Mouse (Mus musculus) adipocyte (in vitro differentiated cells): Measurements from ENCODE around the gene Gm2916.
"Not testable (repeated sequence)": the region's sequence is repeated elsewhere in the genome, so short reads cannot be mapped to it uniquely, and the experiment has no call there.

ENCODE experiments used
- DNase-seq: peaks from one replicate; pipeline ENCODE4 v3.0.0-alpha.2; 2016; ENCODE audit warnings: low spot score

Gm2916 gene

DNA sequence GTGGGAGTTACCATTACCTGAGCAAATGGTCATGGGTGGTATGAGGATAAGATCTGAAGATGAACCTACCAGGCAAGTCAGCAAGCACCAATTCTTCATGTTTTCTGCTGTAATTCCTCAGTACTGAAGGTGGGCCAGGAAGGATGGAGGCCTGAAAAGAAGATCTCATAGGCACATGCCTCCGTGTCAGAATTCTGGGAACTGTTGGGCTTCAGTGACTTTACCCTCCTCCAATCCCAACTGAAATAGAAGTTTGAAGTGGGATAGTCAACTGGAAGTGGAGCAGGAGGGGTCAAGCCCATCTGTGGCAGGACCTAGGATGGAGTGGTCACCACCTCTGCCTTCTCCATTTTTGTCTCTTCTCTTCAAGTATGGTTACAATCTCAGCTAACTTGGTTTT lies at the start of gene Gm2916:
Gm2916 (plus strand) TSS at position 301 of the 400 bp plus-strand sequence.
- DNase-seq: not testable (repeated sequence)

DNA sequence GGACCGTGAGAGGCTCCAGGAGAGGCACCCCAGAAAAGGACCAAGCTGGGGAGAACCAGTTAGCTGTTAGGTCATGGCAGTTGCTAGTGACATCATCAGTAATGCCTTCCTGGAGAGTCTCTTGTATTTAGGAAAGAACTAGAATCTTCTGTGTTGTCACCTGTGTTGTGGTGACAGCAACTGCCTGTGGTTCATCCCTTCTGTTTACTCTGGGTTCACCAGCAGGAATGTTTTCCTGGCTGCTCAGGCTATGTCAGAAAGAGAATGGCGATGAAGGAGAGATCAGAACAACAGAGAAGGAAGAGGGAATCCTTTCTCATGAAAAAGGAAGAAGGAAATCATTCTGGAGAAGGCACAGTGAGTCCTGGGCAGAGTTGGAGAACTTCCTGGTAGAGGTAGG lies 38.0 kb upstream of the Gm2916 start, which contains the start of gene Gm3033:
Gm3033 (plus strand) TSS at position 301 of the 400 bp plus-strand sequence.
- not testable (repeated sequence) for DNase-seq

DNA sequence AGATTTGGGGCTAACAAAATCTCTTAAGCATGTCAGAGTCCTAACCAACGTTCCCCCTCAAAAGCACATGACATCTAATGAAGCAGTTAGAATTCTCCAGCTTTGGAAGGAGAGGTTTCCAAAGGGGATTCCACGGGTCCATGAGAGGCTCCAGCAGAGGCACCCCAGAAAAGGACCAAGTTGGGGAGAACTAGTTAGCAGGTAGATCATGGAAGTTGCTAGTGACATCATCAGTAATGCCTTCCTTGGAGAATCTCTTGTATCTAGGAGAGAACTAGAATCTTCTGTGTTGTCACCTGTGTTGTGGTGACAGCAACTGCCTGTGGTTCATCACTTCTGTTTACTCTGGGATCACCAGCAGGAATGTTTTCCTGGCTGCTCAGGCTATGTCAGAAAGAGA lies 47.5 kb downstream of the Gm2916 start, which contains the start of gene Gm3029:
Gm3029 (plus strand) TSS at position 301 of the 400 bp plus-strand sequence.
- not testable (repeated sequence) for DNase-seq

DNA sequence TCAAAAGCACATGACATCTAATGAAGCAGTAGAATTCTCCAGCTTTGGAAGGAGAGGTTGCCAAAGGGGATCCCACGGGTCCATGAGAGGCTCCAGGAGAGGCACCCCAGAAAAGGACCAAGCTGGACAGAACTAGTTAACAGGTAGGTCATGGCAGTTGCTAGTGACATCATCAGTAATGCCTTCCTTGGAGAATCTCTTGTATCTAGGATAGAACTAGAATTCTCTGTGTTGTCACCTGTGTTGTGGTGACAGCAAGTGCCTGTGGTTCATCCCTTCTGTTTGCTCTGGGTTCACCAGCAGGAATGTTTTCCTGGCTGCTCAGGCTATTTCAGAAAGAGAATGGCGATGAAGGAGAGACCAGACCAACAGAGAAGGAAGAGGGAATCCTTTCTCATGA lies 79.3 kb downstream of the Gm2916 start, which contains the start of gene Gm3095:
Gm3095 (plus strand) TSS at position 301 of the 400 bp plus-strand sequence.
- not testable (repeated sequence) for DNase-seq
